Mouse (Mus musculus): Measurements from ENCODE around the gene Txn2. TPM values are rescaled to one million over a fixed set of nuclear protein-coding genes. Genes with fewer than 3 reads are reported as not detected.
A peak's percentile ranks its signal among the peaks of the same experiment; 100 is the strongest.

Gene Txn2
- polyA plus RNA-seq, 1 experiment from 2014 or later: 253 TPM

DNA sequence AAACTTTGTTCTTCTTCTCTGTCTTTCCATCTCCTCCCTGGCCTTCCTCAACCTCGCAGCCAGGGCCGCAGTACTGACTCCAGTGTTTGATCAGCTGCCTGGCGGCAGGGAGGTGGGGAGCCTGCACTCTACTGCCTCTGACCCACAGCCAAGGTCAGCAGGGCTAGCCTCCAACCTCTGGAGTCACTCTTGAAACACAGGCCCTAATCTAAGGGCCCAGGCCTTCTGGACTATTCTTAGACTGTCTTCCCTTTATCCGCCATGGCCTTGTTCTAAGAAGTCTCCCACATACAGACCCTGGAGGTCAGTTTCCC is 45.2 kb downstream of the Txn2 start:
- Histone ChIP-seq H3K4me2 (replicated peaks; ENCODE audit: low read depth, low read length) (no peak overlapping the region), H3K27me3 (ENCODE audit: control insufficient read depth, insufficient read depth, low read length) (no peaks in the 10 kb centered on the region), H3K9ac (ENCODE audit: low read depth, low read length) (no peak overlapping the region; the same call in 1 of the 2 replicates), H3K4me3 (ENCODE audit: low read depth, low read length) (no peak overlapping the region), H3K4me1 (replicated peaks; ENCODE audit: control insufficient read depth, insufficient read depth, low read length) (no peaks in the 10 kb centered on the region), H3K36me3 (ENCODE audit: control insufficient read depth, insufficient read depth, low read length) (no peaks in the 10 kb centered on the region), H3K27ac (ENCODE audit: low read depth, low read length) (peak overlapping the region; percentile 36; the same call in 1 of the 2 replicates), H3K9me3 (ENCODE audit: control insufficient read depth, low read length) (no peaks in the 10 kb centered on the region)
- WGBS: 64% methylated on average over 4 of the region's 4 CpGs
- ATAC-seq (ENCODE audit: low FRiP score): no peak
- DNase-seq (ENCODE audit: low spot score): no peak

DNA sequence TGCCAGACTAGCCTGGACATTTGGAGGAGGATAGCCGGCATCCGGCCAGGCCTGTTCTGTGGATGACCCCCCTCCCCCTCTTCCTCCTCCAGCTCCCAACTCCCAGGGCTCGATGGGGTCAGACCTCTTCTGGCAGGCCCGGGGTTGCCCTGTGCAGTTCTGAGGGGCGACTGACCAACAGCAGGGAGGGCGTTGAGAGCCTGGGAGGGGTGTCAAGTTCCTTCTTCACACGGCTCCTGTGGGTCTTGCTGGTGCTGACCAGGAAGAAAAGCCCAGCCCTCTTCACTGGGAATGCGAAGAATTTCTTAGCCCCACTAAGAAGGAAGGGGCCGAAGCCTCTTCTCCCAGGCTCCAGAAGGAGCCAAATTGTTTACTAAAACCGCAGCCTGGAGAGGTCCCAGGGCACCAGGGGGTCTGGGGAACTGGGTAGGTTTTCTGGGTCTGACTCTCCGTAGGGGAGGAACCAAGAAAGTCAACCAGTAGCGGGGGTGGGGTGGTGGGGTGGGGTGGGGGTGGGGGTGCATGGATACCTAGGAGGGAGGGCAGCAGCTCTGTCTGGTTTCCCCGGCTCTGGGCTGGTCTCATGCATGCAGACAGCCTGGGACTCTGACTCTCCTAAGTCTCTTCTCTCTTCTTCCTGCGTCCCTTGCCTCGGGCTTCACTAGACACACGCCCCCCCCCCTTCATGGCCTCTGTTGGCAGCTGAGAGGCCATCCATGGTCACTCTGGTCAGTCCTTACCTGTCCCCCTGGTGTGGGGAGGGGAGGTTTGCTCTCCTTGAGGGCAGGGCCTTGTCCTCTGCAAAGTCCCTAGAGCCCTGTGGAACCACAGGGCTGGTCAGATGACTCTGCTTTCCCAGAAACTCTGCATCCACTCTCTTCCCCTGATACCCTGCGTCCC is 45.8 kb downstream of the Txn2 start:
- Histone ChIP-seq H3K9ac (ENCODE audit: low read depth, low read length) (no peak overlapping the region; the same call in 1 of the 2 replicates), H3K4me3 (ENCODE audit: low read depth, low read length) (no peak overlapping the region), H3K36me3 (ENCODE audit: control insufficient read depth, insufficient read depth, low read length) (no peaks in the 10 kb centered on the region), H3K9me3 (ENCODE audit: control insufficient read depth, low read length) (no peaks in the 10 kb centered on the region), H3K4me1 (replicated peaks; ENCODE audit: control insufficient read depth, insufficient read depth, low read length) (no peaks in the 10 kb centered on the region), H3K4me2 (replicated peaks; ENCODE audit: low read depth, low read length) (0 out of 2 replicates have a peak overlapping the region, but pooled peaks have one; percentile 6), H3K27me3 (ENCODE audit: control insufficient read depth, insufficient read depth, low read length) (no peaks in the 10 kb centered on the region), H3K27ac (ENCODE audit: low read depth, low read length) (peak overlapping the region; percentile 36; the same call in 1 of the 2 replicates)
- WGBS: 13% methylated on average over 15 of the region's 17 CpGs
- DNase-seq (ENCODE audit: low spot score) (peak; percentile 38), ATAC-seq (ENCODE audit: low FRiP score) (no peak)

DNA sequence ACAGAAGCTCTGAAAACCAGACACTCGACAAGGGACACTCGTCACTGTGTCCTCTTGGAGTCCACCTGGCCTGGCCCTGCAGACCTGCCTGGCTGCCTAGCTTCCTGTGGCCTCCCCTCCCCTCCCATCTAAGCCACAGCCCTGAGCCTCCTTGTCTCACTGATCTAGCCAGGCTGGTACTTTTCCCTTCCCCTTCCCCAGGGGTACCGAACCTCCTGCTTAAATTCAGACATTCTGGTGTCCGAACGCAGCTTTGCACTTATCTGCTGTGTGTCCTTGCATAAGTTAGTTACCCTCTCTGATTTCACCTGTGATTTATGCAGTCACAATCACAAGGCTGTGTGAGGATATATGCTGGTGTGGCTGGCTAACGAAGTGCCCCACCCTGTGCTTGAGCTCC is 46.5 kb downstream of the Txn2 start:
- H3K36me3 ChIP-seq (ENCODE audit: control insufficient read depth, insufficient read depth, low read length): no peaks in the 10 kb centered on the region
- no peaks in the 10 kb centered on the region for H3K9me3 ChIP-seq (ENCODE audit: control insufficient read depth, low read length)
- no peaks in the 10 kb centered on the region for H3K27me3 ChIP-seq (ENCODE audit: control insufficient read depth, insufficient read depth, low read length)
- H3K9ac ChIP-seq (ENCODE audit: low read depth, low read length): no peak overlapping the region
- no peak overlapping the region for H3K27ac ChIP-seq (ENCODE audit: low read depth, low read length)
- H3K4me1 ChIP-seq (replicated peaks; ENCODE audit: control insufficient read depth, insufficient read depth, low read length): no peaks in the 10 kb centered on the region
- 65% methylated on average over 6 of the region's 6 CpGs for WGBS
- DNase-seq (ENCODE audit: low spot score) (no peak), ATAC-seq (ENCODE audit: low FRiP score) (no peak)
- no peak overlapping the region for H3K4me3 ChIP-seq (ENCODE audit: low read depth, low read length)
- H3K4me2 ChIP-seq (replicated peaks; ENCODE audit: low read depth, low read length): no peak overlapping the region

DNA sequence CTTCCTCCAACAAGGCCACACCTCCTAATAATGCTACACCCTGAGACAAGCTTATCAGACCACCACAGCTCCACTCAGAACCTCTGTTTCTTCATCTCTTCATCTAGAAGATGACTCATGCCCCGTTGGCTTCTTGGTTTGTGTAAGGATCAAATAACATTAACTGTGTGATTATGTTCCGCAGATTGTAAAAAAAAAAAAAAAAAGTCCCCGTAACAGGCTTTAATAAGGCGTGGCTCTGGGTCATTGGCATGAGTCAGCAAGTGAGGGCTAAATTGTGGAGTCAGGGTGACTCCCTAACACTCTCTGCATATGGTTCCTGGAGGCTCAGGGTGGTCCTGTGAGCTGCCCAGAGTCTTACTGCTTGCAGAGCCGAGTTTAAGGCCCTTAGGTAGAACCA is 47.1 kb downstream of the Txn2 start:
- Histone ChIP-seq H3K4me2 (replicated peaks; ENCODE audit: low read depth, low read length) (no peak overlapping the region), H3K9me3 (ENCODE audit: control insufficient read depth, low read length) (no peaks in the 10 kb centered on the region), H3K4me1 (replicated peaks; ENCODE audit: control insufficient read depth, insufficient read depth, low read length) (no peaks in the 10 kb centered on the region), H3K27ac (ENCODE audit: low read depth, low read length) (no peak overlapping the region), H3K27me3 (ENCODE audit: control insufficient read depth, insufficient read depth, low read length) (no peaks in the 10 kb centered on the region), H3K9ac (ENCODE audit: low read depth, low read length) (no peak overlapping the region), H3K4me3 (ENCODE audit: low read depth, low read length) (no peak overlapping the region), H3K36me3 (ENCODE audit: control insufficient read depth, insufficient read depth, low read length) (no peaks in the 10 kb centered on the region)
- no peak for ATAC-seq (ENCODE audit: low FRiP score)
- no peak for DNase-seq (ENCODE audit: low spot score)
- 72% methylated on average over 5 of the region's 5 CpGs for WGBS

DNA sequence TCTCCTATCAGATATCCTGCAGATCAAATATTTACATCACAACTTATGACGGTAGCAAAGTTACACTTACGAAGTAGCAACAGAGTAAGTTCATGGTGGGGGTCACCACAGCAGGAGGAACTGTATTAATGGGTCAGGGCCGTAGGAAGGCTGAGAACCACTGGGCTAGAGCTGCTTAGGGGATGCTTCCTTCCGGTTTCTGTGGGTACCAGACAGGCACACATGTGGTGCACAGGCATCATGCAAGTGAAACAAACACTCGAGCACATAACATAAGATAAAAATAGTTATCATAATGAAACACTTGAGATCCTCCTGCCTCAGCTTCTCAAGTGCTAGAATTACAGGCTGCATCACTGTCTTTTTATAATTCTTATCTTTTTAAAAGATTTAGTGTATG is 48.1 kb downstream of the Txn2 start:
- DNase-seq (ENCODE audit: low spot score) (no peak), ATAC-seq (ENCODE audit: low FRiP score) (no peak)
- Histone ChIP-seq H3K9ac (ENCODE audit: low read depth, low read length) (no peak overlapping the region), H3K4me2 (replicated peaks; ENCODE audit: low read depth, low read length) (no peak overlapping the region), H3K27ac (ENCODE audit: low read depth, low read length) (no peak overlapping the region), H3K4me1 (replicated peaks; ENCODE audit: control insufficient read depth, insufficient read depth, low read length) (no peaks in the 10 kb centered on the region), H3K36me3 (ENCODE audit: control insufficient read depth, insufficient read depth, low read length) (no peaks in the 10 kb centered on the region), H3K27me3 (ENCODE audit: control insufficient read depth, insufficient read depth, low read length) (no peaks in the 10 kb centered on the region), H3K4me3 (ENCODE audit: low read depth, low read length) (no peak overlapping the region), H3K9me3 (ENCODE audit: control insufficient read depth, low read length) (no peaks in the 10 kb centered on the region)
- WGBS: 86% methylated on average over 5 of the region's 5 CpGs

DNA sequence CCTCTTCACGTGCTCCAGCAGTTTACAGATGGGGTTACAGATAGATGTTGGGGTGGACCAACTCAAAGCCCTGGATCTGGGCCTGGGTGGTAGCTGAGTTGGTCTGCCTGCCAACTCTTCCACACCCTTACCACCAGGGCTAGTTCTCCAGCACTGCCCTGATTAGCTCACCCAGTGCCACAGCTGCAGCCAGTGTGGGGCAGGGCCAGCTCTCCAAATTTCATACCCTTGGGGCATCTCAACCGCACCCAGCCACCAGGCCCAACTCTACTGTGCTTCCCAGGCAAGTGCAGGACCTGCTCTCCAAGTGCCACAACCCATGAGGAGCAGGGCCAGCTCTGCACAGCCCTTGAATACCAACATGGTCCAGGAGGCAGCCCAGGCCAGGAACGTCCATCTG is 49.0 kb downstream of the Txn2 start:
- Histone ChIP-seq H3K27me3 (ENCODE audit: control insufficient read depth, insufficient read depth, low read length) (no peaks in the 10 kb centered on the region), H3K27ac (ENCODE audit: low read depth, low read length) (no peak overlapping the region), H3K9me3 (ENCODE audit: control insufficient read depth, low read length) (no peaks in the 10 kb centered on the region), H3K4me1 (replicated peaks; ENCODE audit: control insufficient read depth, insufficient read depth, low read length) (no peaks in the 10 kb centered on the region), H3K4me2 (replicated peaks; ENCODE audit: low read depth, low read length) (no peak overlapping the region), H3K36me3 (ENCODE audit: control insufficient read depth, insufficient read depth, low read length) (no peaks in the 10 kb centered on the region), H3K4me3 (ENCODE audit: low read depth, low read length) (no peak overlapping the region), H3K9ac (ENCODE audit: low read depth, low read length) (no peak overlapping the region)
- no peak for DNase-seq (ENCODE audit: low spot score)
- no peak for ATAC-seq (ENCODE audit: low FRiP score)
- WGBS: 87% methylated on average over 3 of the region's 3 CpGs

DNA sequence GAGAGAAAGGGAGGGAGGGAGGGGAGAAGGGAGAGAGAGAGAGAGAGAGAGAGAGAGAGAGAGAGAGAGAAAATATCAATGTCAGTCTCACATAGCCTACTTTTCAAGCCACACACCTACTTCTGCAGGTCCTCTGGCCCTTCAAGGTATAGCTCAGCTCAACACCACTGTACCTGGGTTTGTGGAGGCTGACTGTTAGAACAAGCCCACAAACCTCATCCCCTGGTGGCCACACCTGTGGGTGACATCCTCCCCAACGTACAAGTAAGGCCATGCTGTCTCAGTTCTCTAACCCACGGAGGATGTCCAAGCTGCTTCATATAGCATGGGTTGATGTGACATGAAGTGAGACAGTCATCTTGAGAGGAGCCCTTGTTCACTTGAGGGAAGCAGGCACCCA is 51.6 kb downstream of the Txn2 start:
- Histone ChIP-seq H3K4me2 (replicated peaks; ENCODE audit: low read depth, low read length) (no peak overlapping the region), H3K4me1 (replicated peaks; ENCODE audit: control insufficient read depth, insufficient read depth, low read length) (no peaks in the 10 kb centered on the region), H3K9ac (ENCODE audit: low read depth, low read length) (no peak overlapping the region), H3K36me3 (ENCODE audit: control insufficient read depth, insufficient read depth, low read length) (no peaks in the 10 kb centered on the region), H3K9me3 (ENCODE audit: control insufficient read depth, low read length) (no peaks in the 10 kb centered on the region), H3K27ac (ENCODE audit: low read depth, low read length) (no peak overlapping the region), H3K4me3 (ENCODE audit: low read depth, low read length) (no peak overlapping the region), H3K27me3 (ENCODE audit: control insufficient read depth, insufficient read depth, low read length) (no peaks in the 10 kb centered on the region)
- WGBS: 71% methylated on average over 2 of the region's 2 CpGs
- ATAC-seq (ENCODE audit: low FRiP score) (no peak), DNase-seq (ENCODE audit: low spot score) (no peak)

DNA sequence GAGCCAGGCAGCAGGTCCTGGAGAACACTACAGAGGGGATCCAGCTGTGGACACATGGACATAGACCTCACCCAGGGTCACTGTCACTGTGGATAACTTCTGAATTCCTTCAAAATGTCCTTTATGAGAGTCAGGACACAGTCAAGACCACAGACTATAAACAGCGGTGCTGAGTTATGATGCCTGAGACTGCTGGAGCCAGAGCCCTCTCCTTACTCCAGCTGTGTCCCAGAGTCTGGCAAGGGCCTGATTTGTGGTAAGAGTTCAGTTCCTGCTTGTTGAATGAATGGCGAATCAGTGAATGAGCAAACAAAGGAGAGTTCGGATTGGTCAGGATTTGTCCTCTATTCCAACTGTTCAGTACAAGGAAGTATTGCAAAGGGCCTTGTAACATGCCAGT is 52.1 kb downstream of the Txn2 start:
- Histone ChIP-seq H3K4me1 (replicated peaks; ENCODE audit: control insufficient read depth, insufficient read depth, low read length) (no peaks in the 10 kb centered on the region), H3K9me3 (ENCODE audit: control insufficient read depth, low read length) (no peaks in the 10 kb centered on the region), H3K27ac (ENCODE audit: low read depth, low read length) (no peak overlapping the region), H3K36me3 (ENCODE audit: control insufficient read depth, insufficient read depth, low read length) (no peaks in the 10 kb centered on the region), H3K4me3 (ENCODE audit: low read depth, low read length) (no peak overlapping the region), H3K27me3 (ENCODE audit: control insufficient read depth, insufficient read depth, low read length) (no peaks in the 10 kb centered on the region), H3K4me2 (replicated peaks; ENCODE audit: low read depth, low read length) (no peak overlapping the region), H3K9ac (ENCODE audit: low read depth, low read length) (no peak overlapping the region)
- DNase-seq (ENCODE audit: low spot score): no peak
- ATAC-seq (ENCODE audit: low FRiP score): no peak
- WGBS: 84% methylated on average over 3 of the region's 3 CpGs

DNA sequence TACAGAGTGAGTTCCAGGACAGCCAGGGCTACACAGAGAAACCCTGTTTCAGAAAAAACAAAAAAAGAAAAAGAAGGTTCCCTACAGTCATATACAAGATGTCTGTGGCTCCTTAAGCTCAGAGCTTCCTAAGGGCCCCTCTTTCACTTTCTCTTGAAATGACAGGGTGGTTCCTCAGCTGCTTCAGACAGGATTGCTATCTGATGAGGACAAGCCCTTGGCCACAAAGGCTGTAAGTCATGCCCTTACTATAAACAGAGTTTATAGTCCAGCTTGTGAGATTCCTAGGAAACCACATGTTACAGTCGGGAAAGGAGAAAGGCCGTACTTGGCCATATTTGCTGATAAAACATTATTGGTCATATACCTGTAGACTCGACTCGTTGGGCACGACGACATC is 52.9 kb downstream of the Txn2 start:
- WGBS: 95% methylated on average over 6 of the region's 6 CpGs

More for the DNA sequence above, 52.9 kb downstream of the Txn2 start:
- H3K36me3 ChIP-seq (ENCODE audit: control insufficient read depth, insufficient read depth, low read length): no peaks in the 10 kb centered on the region
- no peaks in the 10 kb centered on the region for H3K9me3 ChIP-seq (ENCODE audit: control insufficient read depth, low read length)
- DNase-seq (ENCODE audit: low spot score): no peak
- no peak for ATAC-seq (ENCODE audit: low FRiP score)
- no peak overlapping the region for H3K27ac ChIP-seq (ENCODE audit: low read depth, low read length)
- no peaks in the 10 kb centered on the region for H3K27me3 ChIP-seq (ENCODE audit: control insufficient read depth, insufficient read depth, low read length)
- no peak overlapping the region for H3K4me3 ChIP-seq (ENCODE audit: low read depth, low read length)
- H3K4me1 ChIP-seq (replicated peaks; ENCODE audit: control insufficient read depth, insufficient read depth, low read length): no peaks in the 10 kb centered on the region
- no peak overlapping the region for H3K4me2 ChIP-seq (replicated peaks; ENCODE audit: low read depth, low read length)
- no peak overlapping the region for H3K9ac ChIP-seq (ENCODE audit: low read depth, low read length)
